Mouse (Mus musculus) cortical plate, adult 2 months (tissue): ENCODE data around the gene Btbd17.

Experiments
- CTCF ChIP-seq: fragments of 200-500 bp; IDR thresholded peaks from 2 replicates; pipeline ENCODE4 v1.5.1; 2011; ENCODE audit warnings: mild to moderate bottlenecking, control low read depth, low read length; ENCODE audit not compliant: insufficient read depth; ENCODE audit errors: extremely low read depth
- POLR2A ChIP-seq: fragments of 200-500 bp; IDR thresholded peaks from 2 replicates; pipeline ENCODE4 v1.6.1; 2011; ENCODE audit warnings: mild to moderate bottlenecking, low read length, control low read depth; ENCODE audit not compliant: insufficient read depth; ENCODE audit errors: extremely low read depth

- TF ChIP-seq CTCF, result no peak
- TF ChIP-seq POLR2A, result no peak
These were observed 14.6 kb upstream of the Btbd17 start for GRCm38 (mm10) chr11:114810344-114810743.
